Mouse (Mus musculus) small intestine, adult 2 months (tissue): ENCODE results near the gene Lgsn. TPM values are rescaled to one million over a fixed set of nuclear protein-coding genes. Genes with fewer than 3 reads are reported as not detected.
A peak's percentile ranks its signal among the peaks of the same experiment; 100 is the strongest.

ENCODE experiments used
- H3K27ac ChIP-seq: fragments of 200-500 bp; 2 replicates; pipeline ENCODE4 v1.5.1; 2012; ENCODE audit warnings: low read depth, low read length, control low read depth, inconsistent platforms; ENCODE audit not compliant: insufficient read depth
- H3K27me3 ChIP-seq: fragments of 200-500 bp; 2 replicates; pipeline ENCODE4 v1.6.1; 2012; ENCODE audit warnings: mild to moderate bottlenecking, moderate library complexity, low read length, inconsistent platforms; ENCODE audit not compliant: control insufficient read depth, insufficient read depth
- H3K36me3 ChIP-seq: fragments of 200-500 bp; 2 replicates; pipeline ENCODE4 v1.6.1; 2012; ENCODE audit warnings: mild to moderate bottlenecking, low read length, control low read depth, inconsistent platforms; ENCODE audit not compliant: control insufficient read depth, insufficient read depth
- H3K4me1 ChIP-seq: fragments of 200-500 bp; 2 replicates; pipeline ENCODE4 v1.6.1; 2012; ENCODE audit warnings: low read length, inconsistent platforms, mixed read lengths; ENCODE audit not compliant: control insufficient read depth, insufficient read depth, insufficient read length
- H3K4me3 ChIP-seq: fragments of 200-500 bp; 2 replicates; pipeline ENCODE4 v1.5.1; 2012; ENCODE audit warnings: low read depth, mild to moderate bottlenecking, control low read depth, inconsistent platforms, low read length, moderate library complexity
- CTCF ChIP-seq: fragments of 200-500 bp; IDR thresholded peaks from 2 replicates; pipeline ENCODE4 v1.5.1; 2012; ENCODE audit warnings: low read depth, mild to moderate bottlenecking, control low read depth, inconsistent platforms, low read length, moderate library complexity, mixed read lengths; ENCODE audit not compliant: insufficient replicate concordance, insufficient read length; ENCODE audit errors: extremely low read depth
- POLR2A ChIP-seq: fragments of 200-500 bp; IDR thresholded peaks from 2 replicates; pipeline ENCODE4 v1.6.1; 2012; ENCODE audit warnings: low read depth, mild to moderate bottlenecking, control low read depth, inconsistent platforms, low read length, moderate library complexity
- WGBS: fragments of 180-500 bp; shearing (Covaris S2); methylation state at CpG from one replicate; pipeline ENCODE4 v1.1.7; 2018; 5-methylcytosine and 5-hydroxymethylcytosine counted together
- polyA plus RNA-seq: library from polyadenylated mRNA; depleted of rRNA; stranded (reverse); fragments of >200 nt; gene quantifications from 2 replicates; pipeline ENCODE4 v1.2.3, GENCODE M21; 2012

Gene Lgsn
- polyA plus RNA-seq, 1 experiment = not detected

DNA sequence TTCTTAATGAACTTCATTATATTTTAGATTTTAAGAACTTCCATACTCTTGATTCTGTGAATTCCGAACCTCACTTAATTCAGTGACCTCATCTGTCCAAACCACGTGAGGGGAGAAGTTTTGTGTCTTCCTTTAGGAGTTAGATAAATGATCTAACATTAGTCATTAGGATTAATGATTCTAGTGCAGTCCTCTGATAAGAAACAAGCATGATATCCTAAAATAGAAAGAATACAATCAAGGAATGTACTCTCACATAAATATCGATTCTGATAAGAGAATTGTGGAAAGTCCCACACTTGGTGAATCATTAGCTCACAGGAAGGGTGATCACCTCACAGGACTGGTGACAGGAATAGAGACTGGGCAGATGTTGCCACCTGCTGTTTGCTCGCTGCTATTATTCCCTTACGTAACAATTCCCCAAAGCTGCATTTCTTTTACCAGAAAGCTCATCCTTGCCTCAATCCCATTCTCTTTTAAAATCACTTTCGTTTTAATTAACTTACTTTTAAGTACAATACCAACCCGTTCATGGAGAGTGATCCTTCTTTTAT, 22.3 kb upstream of the Lgsn start:
- TF ChIP-seq CTCF (peak; percentile 58; the same call in 1 of the 2 replicates), POLR2A (no peak)
- H3K27ac ChIP-seq = no peak overlapping the region
- no peak overlapping the region for H3K4me3 ChIP-seq
- H3K4me1 ChIP-seq = no peaks in the 10 kb centered on the region; the same call in 1 of the 2 replicates
- 3% methylated on average over 7 of the region's 7 CpGs for WGBS
- H3K36me3 ChIP-seq = no peaks in the 10 kb centered on the region
- H3K27me3 ChIP-seq = no peaks in the 10 kb centered on the region

- H3K4me1 ChIP-seq = no peaks in the 10 kb centered on the region; the same call in 1 of the 2 replicates
- H3K27ac ChIP-seq = peak overlapping the region; percentile 46; the same call in 1 of the 2 replicates
- H3K27me3 ChIP-seq = no peaks in the 10 kb centered on the region
- no peak for TF ChIP-seq CTCF
- TF ChIP-seq POLR2A = no peak
- no peaks in the 10 kb centered on the region for H3K36me3 ChIP-seq
- WGBS = 24% methylated on average over 2 of the region's 2 CpGs
- H3K4me3 ChIP-seq = no peak overlapping the region
Observed at GRCm38 (mm10) chr1:31156185-31156584, 20.0 kb upstream of the Lgsn start.

DNA sequence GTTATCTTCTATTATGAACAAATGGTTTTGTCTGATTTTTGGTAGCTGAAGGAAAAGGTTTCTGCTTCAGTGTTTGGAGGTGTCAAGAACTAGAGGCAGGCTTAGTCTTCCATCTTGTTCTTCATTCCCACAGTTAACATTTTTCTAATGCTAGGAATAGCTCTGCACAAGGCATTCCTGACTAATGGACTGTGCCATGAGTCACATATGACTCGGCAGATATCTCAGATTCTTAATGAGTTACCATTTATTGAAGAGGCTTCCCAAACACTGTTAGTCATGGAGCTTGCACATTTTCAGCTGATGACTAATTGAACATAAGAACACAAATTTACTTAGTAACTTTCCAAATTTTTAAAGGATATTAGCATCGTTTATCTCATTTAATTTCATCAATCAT, 19.3 kb upstream of the Lgsn start:
- TF ChIP-seq POLR2A (no peak), CTCF (no peak)
- Histone ChIP-seq H3K27ac (no peak overlapping the region), H3K4me1 (no peaks in the 10 kb centered on the region; the same call in 1 of the 2 replicates), H3K4me3 (no peak overlapping the region), H3K27me3 (no peaks in the 10 kb centered on the region), H3K36me3 (no peaks in the 10 kb centered on the region)
- WGBS = 53% methylated on average over 2 of the region's 2 CpGs

DNA sequence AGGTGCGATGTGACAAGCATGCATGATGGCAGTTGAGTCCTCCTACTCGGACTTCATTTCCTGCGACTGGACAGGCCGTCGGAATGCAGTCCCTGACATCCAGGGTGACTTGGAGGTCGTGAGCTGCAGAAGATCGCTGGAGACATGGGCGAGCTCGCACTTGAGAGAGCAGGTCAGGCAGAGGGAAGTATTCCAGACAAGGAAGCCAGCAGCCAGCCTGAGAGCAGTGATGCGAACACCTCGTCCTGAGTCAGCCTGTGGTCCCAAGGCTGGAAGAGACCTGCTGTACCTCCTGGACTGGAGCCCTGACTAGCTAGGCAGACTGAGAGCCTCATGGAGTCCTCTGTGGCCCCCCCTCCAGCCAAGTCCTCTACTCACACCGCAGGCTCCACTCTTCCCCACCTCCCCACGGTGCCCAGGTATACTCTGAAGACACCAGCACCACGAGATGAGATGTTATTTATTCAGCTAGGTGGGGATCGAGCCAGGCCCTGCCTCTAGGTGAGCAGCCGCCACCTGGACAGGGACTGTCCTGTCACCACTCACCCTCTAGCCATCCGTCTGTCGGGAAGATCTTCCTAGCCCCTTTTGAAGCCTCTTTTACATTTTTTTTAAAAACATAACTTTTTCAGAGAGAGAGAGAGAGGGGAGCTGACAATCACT, 11.5 kb upstream of the Lgsn start:
- Histone ChIP-seq H3K27me3 (no peaks in the 10 kb centered on the region), H3K4me1 (no peaks in the 10 kb centered on the region), H3K27ac (no peak overlapping the region), H3K4me3 (no peak overlapping the region), H3K36me3 (no peaks in the 10 kb centered on the region)
- TF ChIP-seq POLR2A (no peak), CTCF (no peak)
- 71% methylated on average over 18 of the region's 18 CpGs for WGBS

GRCm38 (mm10) chr1:31165326-31166121, 10.7 kb upstream of the Lgsn start:
- no peaks in the 10 kb centered on the region for H3K27me3 ChIP-seq
- no peak overlapping the region for H3K4me3 ChIP-seq
- 33% methylated on average over 7 of the region's 7 CpGs for WGBS
- no peaks in the 10 kb centered on the region for H3K36me3 ChIP-seq
- H3K27ac ChIP-seq = no peak overlapping the region
- H3K4me1 ChIP-seq = no peaks in the 10 kb centered on the region
- TF ChIP-seq CTCF (no peak), POLR2A (no peak)

- H3K4me1 ChIP-seq = no peaks in the 10 kb centered on the region
- no peaks in the 10 kb centered on the region for H3K36me3 ChIP-seq
- WGBS = 63% methylated on average over 3 of the region's 3 CpGs
- no peaks in the 10 kb centered on the region for H3K27me3 ChIP-seq
- no peak overlapping the region for H3K4me3 ChIP-seq
- no peak overlapping the region for H3K27ac ChIP-seq
- TF ChIP-seq POLR2A (no peak), CTCF (no peak)
Observed at GRCm38 (mm10) chr1:31175401-31175800, 800 bp upstream of the Lgsn start.

DNA sequence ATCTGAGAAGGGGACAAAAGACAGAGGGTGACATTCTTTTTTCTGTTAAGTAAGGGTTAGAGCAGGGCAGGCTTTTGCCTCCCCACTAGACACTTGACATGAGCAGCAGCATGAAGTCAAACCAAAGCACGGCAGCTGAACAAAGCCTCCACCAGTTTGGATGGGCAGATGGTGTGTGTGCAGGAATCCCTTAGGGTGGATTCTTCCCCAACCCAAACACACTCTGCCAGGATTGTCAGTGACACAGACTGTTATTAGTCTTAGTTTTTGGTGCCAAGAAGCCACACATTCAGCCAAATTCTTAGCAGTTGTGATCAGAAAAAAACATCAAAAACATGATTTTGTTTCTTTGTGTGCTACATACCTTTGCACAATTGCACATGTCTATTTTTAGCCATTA, 2.1 kb downstream of the Lgsn start:
- H3K27me3 ChIP-seq = no peaks in the 10 kb centered on the region
- TF ChIP-seq POLR2A (no peak), CTCF (no peak)

More for the DNA sequence above, 2.1 kb downstream of the Lgsn start:
- no peak overlapping the region for H3K27ac ChIP-seq
- H3K36me3 ChIP-seq = no peaks in the 10 kb centered on the region
- H3K4me3 ChIP-seq = no peak overlapping the region
- 79% methylated on average over 1 of the region's 1 CpGs for WGBS
- H3K4me1 ChIP-seq = no peaks in the 10 kb centered on the region
